Mouse (Mus musculus) stomach, postnatal 0 days (tissue): ENCODE results near the gene Scimp.

ENCODE experiments used
- CTCF ChIP-seq: IDR thresholded peaks from 2 replicates; pipeline ENCODE4 v1.5.1; 2016; ENCODE audit warnings: antibody characterized with exemption, low read depth, mild to moderate bottlenecking, moderate library complexity
- EP300 ChIP-seq: optimal IDR thresholded peaks from 2 replicates; pipeline ENCODE3; 2016; ENCODE audit warnings: antibody characterized with exemption

DNA sequence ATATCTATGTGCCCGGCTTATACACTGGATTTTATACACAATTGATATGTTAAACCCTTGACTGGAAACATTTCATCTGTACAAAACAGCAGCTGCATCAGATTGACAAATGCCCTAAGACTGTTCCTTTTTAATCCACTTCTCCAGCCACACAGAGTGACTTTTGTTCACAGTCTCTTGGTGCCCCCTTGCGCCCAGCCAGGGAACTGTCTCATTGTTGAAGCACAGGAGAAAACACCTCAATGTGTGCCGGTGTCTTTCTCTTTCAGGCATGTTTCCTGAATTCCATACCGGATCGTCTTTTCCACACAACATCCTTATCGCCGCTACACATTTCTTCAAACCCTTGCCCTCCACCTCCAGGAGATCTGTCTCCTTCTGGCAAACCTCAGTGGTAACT lies 56.7 kb downstream of the Scimp start:
- peak; percentile 98 for TF ChIP-seq CTCF
- no peak for TF ChIP-seq EP300
